Mouse (Mus musculus) CH12.LX (cell line): ENCODE data around the gene Abr. TPM values are rescaled to one million over a fixed set of nuclear protein-coding genes. Genes with fewer than 3 reads are reported as not detected.

Experiments
- DNase-seq: peaks from one replicate; pipeline ENCODE4 v3.0.0-alpha.2; 2013; ENCODE audit errors: extremely low read depth
- H3K27ac ChIP-seq: 2 replicates; pipeline ENCODE4 v1.5.1; 2012; ENCODE audit warnings: low read depth, mild to moderate bottlenecking, control low read depth, moderate library complexity; ENCODE audit not compliant: insufficient read depth
- H3K27me3 ChIP-seq: replicated peaks from 2 replicates; pipeline ENCODE3; 2012; ENCODE audit warnings: inconsistent platforms
- H3K36me3 ChIP-seq, 2 experiments: replicated peaks in 1 of 2; 2 replicates each; pipeline versions ENCODE3 to v1.6.1; 2012; ENCODE audit warnings: inconsistent platforms in 1 of 2, low read length in 1 of 2, mild to moderate bottlenecking in 1 of 2, mixed read lengths in 1 of 2, moderate library complexity in 1 of 2; ENCODE audit not compliant: control insufficient read depth in 1 of 2, insufficient read depth in 1 of 2
- H3K4me1 ChIP-seq, 2 experiments: 2 replicates each; pipeline ENCODE4 v1.6.1; 2012; ENCODE audit warnings: inconsistent platforms in 1 of 2, moderate library complexity in 1 of 2; ENCODE audit not compliant: insufficient read depth in 2 of 2, control insufficient read depth in 1 of 2
- H3K4me2 ChIP-seq: 2 replicates; pipeline ENCODE4 v1.6.1; 2012; ENCODE audit warnings: low read depth, mild to moderate bottlenecking, control low read depth; ENCODE audit not compliant: poor library complexity, insufficient read depth, severe bottlenecking
- H3K4me3 ChIP-seq, 3 experiments: fragments of 150-350 bp in 1 of 3; sonication (generic) in 1 of 3; replicated peaks in 1 of 3; 2 replicates each; pipeline versions ENCODE3 to v1.5.1; 2011 to 2012; ENCODE audit warnings: low read depth in 2 of 3, low read length in 2 of 3, mild to moderate bottlenecking in 2 of 3, moderate library complexity in 2 of 3, control low read depth in 1 of 3, improper control_type of control experiment in 1 of 3, inconsistent platforms in 1 of 3, mixed read lengths in 1 of 3; ENCODE audit not compliant: poor library complexity in 1 of 3
- H3K79me2 ChIP-seq: replicated peaks from 2 replicates; pipeline ENCODE4 v1.6.1; 2012; ENCODE audit warnings: mild to moderate bottlenecking, moderate library complexity; ENCODE audit not compliant: control insufficient read depth, poor library complexity, insufficient read depth, severe bottlenecking; ENCODE audit errors: extremely low read depth
- H3K9ac ChIP-seq: 2 replicates; pipeline ENCODE4 v1.6.1; 2012; ENCODE audit warnings: low read depth, mild to moderate bottlenecking, control low read depth, moderate library complexity; ENCODE audit not compliant: insufficient read depth
- H3K9me3 ChIP-seq: replicated peaks from 2 replicates; pipeline ENCODE3; 2012; ENCODE audit warnings: low read length, inconsistent platforms, mixed read lengths
- BHLHE40 ChIP-seq: IDR thresholded peaks from 2 replicates; pipeline ENCODE4 v1.6.1; 2011; ENCODE audit warnings: mild to moderate bottlenecking, low read depth, low read length, improper control_type of control experiment
- CHD1 ChIP-seq: IDR thresholded peaks from 2 replicates; pipeline ENCODE4 v1.6.1; 2012; ENCODE audit warnings: low read depth, low read length, improper control_type of control experiment, inconsistent platforms
- CTCF ChIP-seq, 2 experiments: IDR thresholded peaks in 1 of 2; conservative IDR thresholded peaks in 1 of 2; 2 replicates each; pipeline ENCODE4 v1.5.1; 2011 to 2012; ENCODE audit warnings: low read depth in 2 of 2, low read length in 2 of 2, improper control_type of control experiment in 1 of 2, inconsistent platforms in 1 of 2, mild to moderate bottlenecking in 1 of 2, moderate library complexity in 1 of 2
- E2F4 ChIP-seq: IDR thresholded peaks from 2 replicates; pipeline ENCODE4 v1.6.1; 2011; ENCODE audit warnings: low read depth, low read length, improper control_type of control experiment; ENCODE audit not compliant: insufficient replicate concordance
- ELF1 ChIP-seq: IDR thresholded peaks from 2 replicates; pipeline ENCODE4 v1.6.1; 2014; ENCODE audit warnings: low read depth, mild to moderate bottlenecking, inconsistent platforms, low read length, improper control_type of control experiment
- EP300 ChIP-seq: IDR thresholded peaks from 2 replicates; pipeline ENCODE4 v1.6.1; 2011; ENCODE audit warnings: low read length, improper control_type of control experiment
- ETS1 ChIP-seq: conservative IDR thresholded peaks from 2 replicates; pipeline ENCODE4 v1.6.1; 2012; ENCODE audit warnings: low read depth, mild to moderate bottlenecking, inconsistent platforms, low read length, improper control_type of control experiment, moderate library complexity
- GABPA ChIP-seq: IDR thresholded peaks from 2 replicates; pipeline ENCODE4 v1.6.1; 2012; ENCODE audit warnings: low read depth, low read length, improper control_type of control experiment, inconsistent platforms; ENCODE audit not compliant: insufficient replicate concordance
- HCFC1 ChIP-seq: IDR thresholded peaks from 2 replicates; pipeline ENCODE4 v1.6.1; 2012; ENCODE audit warnings: low read depth, mild to moderate bottlenecking, inconsistent platforms, low read length, improper control_type of control experiment
- IRF4 ChIP-seq: IDR thresholded peaks from 2 replicates; pipeline ENCODE4 v1.6.1; 2014; ENCODE audit warnings: low read depth, mild to moderate bottlenecking, inconsistent platforms, low read length, improper control_type of control experiment
- JUN ChIP-seq: IDR thresholded peaks from 2 replicates; pipeline ENCODE4 v1.6.1; 2011; ENCODE audit warnings: low read depth, mild to moderate bottlenecking, low read length, improper control_type of control experiment, moderate library complexity; ENCODE audit not compliant: insufficient read depth
- JUND ChIP-seq: conservative IDR thresholded peaks from 2 replicates; pipeline ENCODE4 v1.6.1; 2011; ENCODE audit warnings: low read depth, low read length, improper control_type of control experiment
- KAT2A ChIP-seq: IDR thresholded peaks from 2 replicates; pipeline ENCODE4 v1.6.1; 2012; ENCODE audit warnings: low read length, improper control_type of control experiment, inconsistent platforms; ENCODE audit not compliant: insufficient replicate concordance
- MAFK ChIP-seq: IDR thresholded peaks from 2 replicates; pipeline ENCODE4 v1.6.1; 2011; ENCODE audit warnings: low read length, improper control_type of control experiment; ENCODE audit not compliant: insufficient replicate concordance
- MAX ChIP-seq: IDR thresholded peaks from 2 replicates; pipeline ENCODE4 v1.6.1; 2011; ENCODE audit warnings: low read length, improper control_type of control experiment
- MAZ ChIP-seq: IDR thresholded peaks from 2 replicates; pipeline ENCODE4 v1.6.1; 2012; ENCODE audit warnings: low read depth, mild to moderate bottlenecking, inconsistent platforms, low read length, improper control_type of control experiment, moderate library complexity
- MEF2A ChIP-seq: IDR thresholded peaks from 2 replicates; pipeline ENCODE4 v1.6.1; 2014; ENCODE audit warnings: low read depth, mild to moderate bottlenecking, inconsistent platforms, low read length, improper control_type of control experiment, borderline replicate concordance
- MXI1 ChIP-seq: IDR thresholded peaks from 2 replicates; pipeline ENCODE4 v1.6.1; 2011; ENCODE audit warnings: mild to moderate bottlenecking, low read depth, low read length, improper control_type of control experiment
- MYC ChIP-seq: IDR thresholded peaks from 2 replicates; pipeline ENCODE4 v1.6.1; 2011; ENCODE audit warnings: low read depth, mild to moderate bottlenecking, improper control_type of control experiment, low read length
- NELFE ChIP-seq: IDR thresholded peaks from 2 replicates; pipeline ENCODE4 v1.6.1; 2011; ENCODE audit warnings: low read depth, low read length, improper control_type of control experiment
- NRF1 ChIP-seq: IDR thresholded peaks from 2 replicates; pipeline ENCODE4 v1.6.1; 2014; ENCODE audit warnings: low read depth, mild to moderate bottlenecking, inconsistent platforms, low read length, improper control_type of control experiment, moderate library complexity
- POLR2A ChIP-seq: IDR thresholded peaks from 2 replicates; pipeline ENCODE4 v1.6.1; 2011; ENCODE audit warnings: low read depth, mild to moderate bottlenecking, improper control_type of control experiment, low read length
- POLR2AphosphoS2 ChIP-seq: IDR thresholded peaks from 2 replicates; pipeline ENCODE4 v1.6.1; 2011; ENCODE audit warnings: low read depth, low read length, improper control_type of control experiment
- RAD21 ChIP-seq: IDR thresholded peaks from 2 replicates; pipeline ENCODE4 v1.6.1; 2011; ENCODE audit warnings: low read depth, mild to moderate bottlenecking, low read length, improper control_type of control experiment, moderate library complexity
- RCOR1 ChIP-seq: conservative IDR thresholded peaks from 2 replicates; pipeline ENCODE4 v1.6.1; 2012; ENCODE audit warnings: low read depth, mild to moderate bottlenecking, inconsistent platforms, low read length, improper control_type of control experiment
- SIN3A ChIP-seq: IDR thresholded peaks from 2 replicates; pipeline ENCODE4 v1.6.1; 2012; ENCODE audit warnings: low read length, improper control_type of control experiment, inconsistent platforms
- SMC3 ChIP-seq: IDR thresholded peaks from 2 replicates; pipeline ENCODE4 v1.6.1; 2011; ENCODE audit warnings: low read depth, low read length, improper control_type of control experiment
- TBP ChIP-seq: conservative IDR thresholded peaks from 2 replicates; pipeline ENCODE4 v1.6.1; 2011; ENCODE audit warnings: low read depth, low read length, improper control_type of control experiment
- TCF12 ChIP-seq: IDR thresholded peaks from 2 replicates; pipeline ENCODE4 v1.6.1; 2014; ENCODE audit warnings: low read depth, mild to moderate bottlenecking, inconsistent platforms, low read length, improper control_type of control experiment
- UBTF ChIP-seq: IDR thresholded peaks from 2 replicates; pipeline ENCODE4 v1.6.1; 2012; ENCODE audit warnings: low read depth, mild to moderate bottlenecking, inconsistent platforms, low read length, improper control_type of control experiment, moderate library complexity
- USF1 ChIP-seq: IDR thresholded peaks from 2 replicates; pipeline ENCODE4 v1.6.1; 2014; ENCODE audit warnings: low read depth, mild to moderate bottlenecking, inconsistent platforms, low read length, improper control_type of control experiment
- USF2 ChIP-seq: conservative IDR thresholded peaks from 2 replicates; pipeline ENCODE4 v1.6.1; 2011; ENCODE audit warnings: low read depth, low read length, improper control_type of control experiment
- ZKSCAN1 ChIP-seq: IDR thresholded peaks from 2 replicates; pipeline ENCODE4 v1.6.1; 2012; ENCODE audit warnings: low read depth, inconsistent platforms, low read length, improper control_type of control experiment, borderline replicate concordance
- ZMIZ1 ChIP-seq: IDR thresholded peaks from 2 replicates; pipeline ENCODE4 v1.6.1; 2012; ENCODE audit warnings: low read depth, mild to moderate bottlenecking, inconsistent platforms, low read length, improper control_type of control experiment
- ZNF384 ChIP-seq: IDR thresholded peaks from 2 replicates; pipeline ENCODE4 v1.6.1; 2012; ENCODE audit warnings: low read depth, low read length, improper control_type of control experiment, inconsistent platforms
- dilution Hi-C: fragments of 300-500 bp; cut with MboI; formaldehyde crosslinking; loops from 2 replicates; pipeline ENCODE4 v1.14.3; 2020; ENCODE audit warnings: low sequenced_read_pairs; ENCODE audit not compliant: extremely low pct_unique_long_range_greater_than_20kb, extremely low pct_ligation_motif_present
- in situ Hi-C: fragments of 300-500 bp; cut with MboI; formaldehyde crosslinking; loops from 3 replicates; pipeline ENCODE4 v1.14.3; 2019; ENCODE audit warnings: low sequenced_read_pairs, low pct_ligation_motif_present, low pct_unique_long_range_greater_than_20kb, mixed read lengths
- polyA plus RNA-seq: library from polyadenylated mRNA; unstranded; fragments of >175 nt; gene quantifications from 2 replicates; pipeline ENCODE4 v1.2.1, GENCODE M21; 2012; ENCODE audit warnings: low read depth; ENCODE audit not compliant: insufficient read length
- total RNA-seq, 2 experiments: library from RNA; depleted of rRNA; stranded (reverse); fragments of 300-350 nt in 1 of 2; fragments of >200 nt in 1 of 2; gene quantifications; 2 replicates each; pipeline ENCODE4 v1.2.3; 2012 to 2014

The Abr gene
- total and polyA plus RNA-seq, 3 experiments: 21.0 to 49.5 (median 37.4) TPM

DNA sequence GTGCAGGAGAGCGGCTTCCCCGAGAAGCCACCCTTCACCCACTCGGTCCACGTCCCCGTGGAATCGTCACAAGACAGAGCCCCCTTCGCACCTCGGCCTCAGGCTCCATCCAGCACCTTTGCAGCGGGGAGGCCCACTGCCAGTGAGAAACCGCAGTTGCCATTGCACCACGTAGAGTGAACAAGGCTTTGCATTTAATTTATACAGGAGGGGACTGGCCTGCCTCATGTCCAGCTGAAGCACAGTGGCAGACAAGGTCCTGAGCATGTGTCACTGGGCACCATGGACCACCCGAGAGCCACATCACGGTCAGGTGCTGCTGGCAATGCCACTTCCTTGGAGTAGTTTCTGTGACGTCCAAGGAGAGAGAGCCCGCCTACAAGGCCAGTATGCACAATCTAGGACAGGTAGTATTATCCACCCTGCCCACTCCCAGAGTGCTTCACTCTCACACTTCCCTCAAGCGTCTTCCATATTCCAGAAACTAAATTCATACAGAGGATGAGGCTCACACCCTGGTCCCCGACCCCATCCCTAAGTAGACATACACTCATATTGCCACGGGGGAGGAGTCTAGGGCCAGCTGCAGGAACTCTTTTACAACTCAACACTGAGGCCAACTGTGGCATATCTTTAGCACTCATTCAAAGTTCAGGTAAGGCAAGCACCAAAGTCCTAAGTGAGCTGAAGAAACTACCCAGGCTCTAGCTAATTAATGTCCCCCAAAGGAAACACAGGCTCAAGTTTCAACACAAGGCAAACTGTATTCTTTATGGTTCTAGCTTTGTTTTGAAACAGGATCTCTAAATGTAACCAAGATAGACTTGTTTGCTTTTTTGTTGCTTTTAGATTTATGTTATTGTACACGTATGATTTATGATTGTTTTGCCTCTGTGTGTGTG is 126.7 kb downstream of the Abr start:
- no peaks in the 10 kb centered on the region for H3K9me3 ChIP-seq
- in situ Hi-C loops (no loop called here), dilution Hi-C loops (no loop called here)
- H3K4me2 ChIP-seq: peak overlapping the region; percentile 96
- H3K27ac ChIP-seq: peak overlapping the region; percentile 51
- peak overlapping the region; percentile 70 to 85 (median 83) for H3K4me3 ChIP-seq
- 0 out of 2 replicates have a peak, but pooled peaks cover 4% of the 10 kb centered on the region for H3K79me2 ChIP-seq
- DNase-seq: peak; percentile 56
- TF ChIP-seq ZNF384 (no peak), SMC3 (no peak; the same call in 1 of the 2 replicates), ETS1 (no peak), MAFK (no peak), JUND (no peak), POLR2AphosphoS2 (no peak), MEF2A (no peak; the same call in 1 of the 2 replicates), NRF1 (no peak), KAT2A (no peak), USF2 (no peak), MXI1 (no peak; the same call in 1 of the 2 replicates), USF1 (no peak), CTCF (conservative IDR thresholded peaks at IDR 0.05 in 1 of 2, IDR thresholded peaks at IDR 0.05 in 1 of 2; ENCODE audit: low read depth in 2 of 2, low read length in 2 of 2) (no peak), MAZ (peak; percentile 47; the same call in 1 of the 2 replicates), IRF4 (peak; percentile 6; the same call in 1 of the 2 replicates), RCOR1 (no peak), SIN3A (0 out of 2 replicates have a peak, but pooled peaks have one; percentile 55), JUN (no peak), ZKSCAN1 (no peak), RAD21 (no peak), ELF1 (no peak; the same call in 1 of the 2 replicates), UBTF (no peak), MAX (0 out of 2 replicates have a peak, but pooled peaks have one; percentile 9), HCFC1 (no peak), GABPA (no peak), BHLHE40 (peak; percentile 62; the same call in 1 of the 2 replicates), E2F4 (no peak), TCF12 (0 out of 2 replicates have a peak, but pooled peaks have one; percentile 2), ZMIZ1 (no peak), EP300 (no peak), NELFE (no peak), MYC (no peak; the same call in 1 of the 2 replicates), CHD1 (0 out of 2 replicates have a peak, but pooled peaks have one; percentile 53), TBP (0 out of 2 replicates have a peak, but pooled peaks have one; percentile 46), POLR2A (0 out of 2 replicates have a peak, but pooled peaks have one; percentile 22)
- TF ChIP-seq, all 38 proteins: peak for 9
- Histone ChIP-seq H3K36me3 (peaks cover 0 to 20% of the 10 kb centered on the region in 2 experiments), H3K4me1 (peaks cover 43 to 82% of the 10 kb centered on the region in 2 experiments), H3K9ac (peak overlapping the region; percentile 69), H3K27me3 (no peaks in the 10 kb centered on the region)
